Mouse (Mus musculus): ENCODE measurements around the gene Nup107. TPM values are rescaled to one million over a fixed set of nuclear protein-coding genes. Genes with fewer than 3 reads are reported as not detected.

Gene Nup107
- polyA plus RNA-seq, 1 experiment, result 12.8 TPM

DNA sequence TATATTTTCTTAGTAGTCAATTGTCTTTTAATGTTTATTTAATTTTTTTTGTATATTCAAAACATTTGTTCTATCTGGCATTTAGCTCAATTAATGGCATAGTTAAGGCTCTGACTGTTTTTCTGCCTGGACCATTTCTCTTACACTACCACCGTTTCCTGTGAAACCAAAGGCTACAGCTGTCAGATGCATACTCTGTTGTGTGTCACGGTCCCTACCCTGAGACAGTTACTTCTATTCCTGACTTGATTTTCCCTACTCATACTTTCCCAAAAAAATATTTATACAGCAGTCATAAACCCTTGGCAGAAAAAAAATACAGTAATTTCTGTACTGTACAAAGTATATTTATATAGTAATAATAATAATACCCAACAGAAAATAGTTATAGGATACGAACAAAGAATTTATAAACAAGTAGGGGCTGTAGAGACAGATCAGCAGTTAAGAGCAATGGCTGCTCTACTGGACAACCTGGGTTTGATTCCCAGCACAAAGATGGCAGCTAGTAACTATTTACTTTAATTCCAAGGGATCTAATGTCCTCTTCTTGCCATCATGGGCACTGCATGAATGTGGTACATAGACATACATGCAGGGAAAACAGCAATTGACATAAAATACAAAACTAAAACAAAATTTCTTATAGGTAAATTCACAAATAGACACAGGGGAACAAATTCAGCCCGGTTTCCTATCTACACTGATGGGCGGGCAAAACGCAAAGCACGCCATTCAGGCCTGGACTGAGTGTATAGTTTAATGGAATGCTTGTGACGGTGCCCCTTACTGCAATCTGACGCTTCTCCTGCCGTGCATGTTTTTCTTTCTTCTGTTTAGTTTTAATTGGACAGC, 25.0 kb downstream of the Nup107 start:
- no peak for TF ChIP-seq POLR2A (IDR thresholded peaks at IDR 0.05; ENCODE audit: extremely low read depth, insufficient read depth, low read length)
- no peak for TF ChIP-seq CTCF (IDR thresholded peaks at IDR 0.05; ENCODE audit: extremely low read depth, insufficient read depth, low read length)
- Histone ChIP-seq H3K4me3 (ENCODE audit: insufficient read depth, low read length) (no peak overlapping the region), H3K4me1 (ENCODE audit: control insufficient read depth, insufficient read depth, low read length) (no peaks in the 10 kb centered on the region), H3K27ac (ENCODE audit: insufficient read depth, low read length) (no peak overlapping the region)

DNA sequence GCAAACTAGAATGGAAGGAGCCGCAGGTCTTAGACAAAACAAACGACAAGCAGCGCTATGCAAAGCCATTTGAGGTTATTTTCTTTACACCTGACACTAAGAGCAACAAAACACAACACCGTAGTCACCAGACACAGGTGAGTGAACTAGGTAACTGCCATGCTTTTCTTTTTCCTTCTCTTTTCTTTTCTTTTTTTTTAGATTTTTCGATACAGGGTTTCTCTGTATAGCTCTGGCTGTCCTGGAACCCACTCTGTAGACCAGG, 25.7 kb downstream of the Nup107 start:
- Histone ChIP-seq H3K27ac (ENCODE audit: insufficient read depth, low read length) (no peak overlapping the region), H3K4me3 (ENCODE audit: insufficient read depth, low read length) (no peak overlapping the region), H3K4me1 (ENCODE audit: control insufficient read depth, insufficient read depth, low read length) (no peaks in the 10 kb centered on the region)
- TF ChIP-seq CTCF (IDR thresholded peaks at IDR 0.05; ENCODE audit: extremely low read depth, insufficient read depth, low read length) (no peak), POLR2A (IDR thresholded peaks at IDR 0.05; ENCODE audit: extremely low read depth, insufficient read depth, low read length) (no peak)

DNA sequence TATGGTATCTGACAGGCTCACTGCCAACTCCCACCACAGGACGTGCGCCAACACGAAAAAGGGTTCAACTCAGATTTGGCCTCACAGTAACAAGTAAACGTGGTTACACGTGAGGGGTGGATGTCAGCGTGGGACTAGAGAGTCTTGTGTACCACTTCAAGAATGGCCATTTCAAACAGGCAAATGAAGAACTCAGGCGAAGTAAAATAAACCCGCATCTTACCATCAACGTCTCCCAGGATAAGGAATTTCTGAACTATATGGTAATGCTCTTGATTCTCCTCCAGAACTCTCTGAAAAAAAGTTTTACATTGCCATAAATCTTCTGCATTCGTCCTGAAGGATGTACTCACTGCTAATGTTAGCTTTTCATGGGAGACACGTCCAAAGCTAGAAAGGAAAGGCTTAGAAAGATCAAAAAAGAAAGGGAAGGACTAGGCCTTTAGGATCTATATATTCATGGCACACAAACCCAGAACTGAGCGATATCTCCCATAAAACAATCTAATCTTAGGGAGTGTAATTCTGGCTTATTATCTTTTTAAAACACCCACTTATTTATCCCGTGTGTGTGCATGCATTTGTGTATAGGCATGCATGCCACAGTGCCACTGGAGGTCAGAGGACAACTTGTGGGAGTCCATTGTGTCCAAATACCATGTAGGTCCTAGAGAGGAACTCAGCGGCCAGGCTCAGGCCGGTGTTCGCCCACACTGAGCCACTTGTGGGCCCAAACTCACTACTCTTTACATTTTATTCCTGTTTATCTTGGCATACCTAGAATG, 26.2 kb downstream of the Nup107 start:
- TF ChIP-seq POLR2A (IDR thresholded peaks at IDR 0.05; ENCODE audit: extremely low read depth, insufficient read depth, low read length) (no peak), CTCF (IDR thresholded peaks at IDR 0.05; ENCODE audit: extremely low read depth, insufficient read depth, low read length) (no peak)
- no peak overlapping the region for H3K27ac ChIP-seq (ENCODE audit: insufficient read depth, low read length)
- H3K4me3 ChIP-seq (ENCODE audit: insufficient read depth, low read length), result no peak overlapping the region
- H3K4me1 ChIP-seq (ENCODE audit: control insufficient read depth, insufficient read depth, low read length), result no peaks in the 10 kb centered on the region

DNA sequence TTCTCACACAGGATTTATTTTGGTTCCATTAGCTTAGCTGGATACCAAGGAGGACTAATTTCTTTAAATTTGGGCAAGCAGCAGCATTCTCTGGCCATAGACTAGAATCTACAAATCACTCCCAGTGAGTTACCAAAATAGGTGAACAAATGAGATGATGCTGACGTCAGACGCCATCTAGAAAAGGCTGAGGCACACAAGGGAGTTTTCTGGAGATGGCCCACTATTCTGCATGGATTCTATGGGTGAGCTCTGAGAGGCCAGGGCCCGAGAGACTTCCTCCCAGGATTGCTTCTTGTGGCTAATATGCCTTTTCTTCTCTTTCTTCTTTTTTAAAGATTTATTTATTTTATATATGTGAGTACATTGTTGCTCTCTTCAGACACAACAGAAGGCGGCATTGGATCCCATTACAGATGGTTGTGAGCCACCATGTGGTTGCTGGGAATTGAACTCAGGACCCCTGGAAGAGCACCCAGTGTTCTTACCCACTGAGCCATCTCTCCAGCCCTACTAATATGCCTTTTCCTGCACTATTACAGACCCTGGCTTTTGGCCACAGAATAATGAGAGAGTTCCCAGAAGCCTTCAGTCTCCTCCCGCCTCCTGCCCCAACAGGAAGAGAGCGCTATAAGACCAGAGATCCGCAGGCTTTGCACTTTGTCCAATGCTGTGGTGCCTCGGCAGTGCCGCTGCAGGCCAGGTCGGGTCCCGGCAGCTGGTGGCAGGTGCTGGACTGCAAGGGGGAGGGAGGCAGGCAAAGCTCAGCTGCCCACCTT, 27.2 kb downstream of the Nup107 start:
- no peak for TF ChIP-seq CTCF (IDR thresholded peaks at IDR 0.05; ENCODE audit: extremely low read depth, insufficient read depth, low read length)
- no peak for TF ChIP-seq POLR2A (IDR thresholded peaks at IDR 0.05; ENCODE audit: extremely low read depth, insufficient read depth, low read length)
- Histone ChIP-seq H3K4me1 (ENCODE audit: control insufficient read depth, insufficient read depth, low read length) (no peaks in the 10 kb centered on the region), H3K4me3 (ENCODE audit: insufficient read depth, low read length) (no peak overlapping the region), H3K27ac (ENCODE audit: insufficient read depth, low read length) (no peak overlapping the region)

DNA sequence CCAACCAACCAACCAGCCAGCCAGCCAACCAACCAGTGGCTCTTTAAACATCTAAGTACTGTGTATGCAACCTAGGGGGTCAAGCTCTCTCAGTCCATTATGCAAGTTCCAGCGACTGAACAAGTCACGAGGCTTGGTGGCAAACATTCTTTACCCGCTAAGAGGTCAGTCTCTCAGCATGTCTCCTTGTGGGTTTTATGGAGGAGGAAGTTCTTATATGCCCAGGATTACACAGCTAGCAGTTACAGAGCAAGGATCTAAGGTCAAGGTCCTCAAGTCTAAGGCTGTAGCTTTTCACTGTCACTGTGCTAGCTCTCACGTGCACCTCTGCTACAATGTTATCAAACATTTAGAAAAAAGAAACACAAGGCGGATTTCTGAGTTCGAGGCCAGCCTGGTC, 27.9 kb downstream of the Nup107 start:
- Histone ChIP-seq H3K4me1 (ENCODE audit: control insufficient read depth, insufficient read depth, low read length) (no peaks in the 10 kb centered on the region), H3K27ac (ENCODE audit: insufficient read depth, low read length) (no peak overlapping the region), H3K4me3 (ENCODE audit: insufficient read depth, low read length) (no peak overlapping the region)
- TF ChIP-seq POLR2A (IDR thresholded peaks at IDR 0.05; ENCODE audit: extremely low read depth, insufficient read depth, low read length), result no peak
- no peak for TF ChIP-seq CTCF (IDR thresholded peaks at IDR 0.05; ENCODE audit: extremely low read depth, insufficient read depth, low read length)

DNA sequence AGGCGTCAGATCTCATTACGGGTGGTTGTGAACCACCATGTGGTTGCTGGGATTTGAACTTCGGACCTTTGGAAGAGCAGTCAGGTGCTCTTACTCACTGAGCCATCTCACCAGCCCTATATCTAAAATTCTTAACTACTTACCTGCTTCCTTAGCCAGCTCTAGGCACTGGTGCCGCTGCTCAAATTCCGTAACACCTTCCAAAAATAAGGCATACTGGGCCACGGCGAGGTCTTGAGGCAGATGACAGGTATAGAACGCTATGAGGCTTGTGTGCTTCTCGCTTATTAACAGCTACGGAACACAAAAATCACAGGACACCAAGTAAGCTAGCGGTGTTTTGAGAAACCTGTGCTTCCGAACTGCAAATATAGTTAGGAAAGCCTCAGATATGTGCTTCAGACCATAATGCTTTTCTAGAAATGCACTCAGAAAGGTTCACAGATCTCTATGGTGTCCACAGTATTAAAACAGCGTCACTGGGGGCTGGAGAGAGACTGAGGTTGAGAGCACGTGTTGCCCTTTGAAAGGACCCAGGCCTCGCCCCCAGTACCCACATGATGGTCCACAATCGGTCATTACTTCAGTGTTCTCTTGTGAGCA, 28.8 kb downstream of the Nup107 start:
- Histone ChIP-seq H3K4me3 (ENCODE audit: insufficient read depth, low read length) (no peak overlapping the region), H3K27ac (ENCODE audit: insufficient read depth, low read length) (no peak overlapping the region), H3K4me1 (ENCODE audit: control insufficient read depth, insufficient read depth, low read length) (no peaks in the 10 kb centered on the region)
- TF ChIP-seq CTCF (IDR thresholded peaks at IDR 0.05; ENCODE audit: extremely low read depth, insufficient read depth, low read length) (no peak), POLR2A (IDR thresholded peaks at IDR 0.05; ENCODE audit: extremely low read depth, insufficient read depth, low read length) (no peak)

DNA sequence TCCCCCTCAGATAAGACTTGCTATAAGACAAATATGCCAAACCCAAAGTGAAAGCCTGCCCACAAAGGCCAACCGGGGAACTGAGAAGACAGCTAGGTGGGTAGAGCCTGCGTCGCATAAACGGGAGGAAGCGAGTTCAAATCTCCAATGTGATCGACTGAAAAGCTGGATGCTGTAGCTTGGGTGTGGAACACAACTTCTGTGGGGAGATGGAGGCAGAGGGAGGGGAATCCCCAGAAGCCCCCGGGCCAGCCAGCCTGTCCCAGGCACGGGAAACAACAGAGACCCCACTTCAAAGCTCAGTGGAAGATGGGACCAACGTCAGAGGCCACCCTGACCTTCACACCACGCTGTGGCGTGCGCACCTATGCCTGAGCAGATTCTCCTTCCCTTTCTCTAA, 29.5 kb downstream of the Nup107 start:
- Histone ChIP-seq H3K4me3 (ENCODE audit: insufficient read depth, low read length) (no peak overlapping the region), H3K27ac (ENCODE audit: insufficient read depth, low read length) (no peak overlapping the region), H3K4me1 (ENCODE audit: control insufficient read depth, insufficient read depth, low read length) (no peaks in the 10 kb centered on the region)
- TF ChIP-seq CTCF (IDR thresholded peaks at IDR 0.05; ENCODE audit: extremely low read depth, insufficient read depth, low read length), result no peak
- TF ChIP-seq POLR2A (IDR thresholded peaks at IDR 0.05; ENCODE audit: extremely low read depth, insufficient read depth, low read length), result no peak

DNA sequence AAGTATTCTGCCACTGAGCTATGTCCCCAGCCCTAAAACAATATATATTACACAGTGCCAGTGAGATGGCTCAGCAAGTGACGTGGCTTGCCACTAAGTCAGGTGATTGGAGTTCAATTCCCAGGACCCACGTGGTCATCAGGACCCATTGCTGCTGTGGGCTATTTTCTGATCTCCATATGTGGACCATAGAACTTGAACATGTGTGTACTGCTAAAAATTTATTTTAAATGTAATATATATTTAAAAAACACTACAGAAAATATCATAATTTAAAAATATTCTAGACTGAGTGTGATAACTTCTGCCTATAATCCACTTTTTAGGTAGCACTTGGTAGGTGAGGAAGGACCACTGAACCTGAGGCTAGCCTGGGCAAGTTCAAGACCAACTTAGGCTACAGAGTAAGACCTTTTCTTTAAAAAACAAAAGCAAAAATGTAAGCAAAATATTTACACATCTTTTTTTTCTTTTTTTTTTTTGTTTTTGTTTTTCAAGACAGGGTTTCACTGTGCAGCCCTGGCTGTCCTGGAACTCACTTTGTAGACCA, 30.1 kb downstream of the Nup107 start:
- no peak overlapping the region for H3K27ac ChIP-seq (ENCODE audit: insufficient read depth, low read length)
- no peaks in the 10 kb centered on the region for H3K4me1 ChIP-seq (ENCODE audit: control insufficient read depth, insufficient read depth, low read length)
- H3K4me3 ChIP-seq (ENCODE audit: insufficient read depth, low read length), result no peak overlapping the region
- TF ChIP-seq CTCF (IDR thresholded peaks at IDR 0.05; ENCODE audit: extremely low read depth, insufficient read depth, low read length) (no peak), POLR2A (IDR thresholded peaks at IDR 0.05; ENCODE audit: extremely low read depth, insufficient read depth, low read length) (no peak)

DNA sequence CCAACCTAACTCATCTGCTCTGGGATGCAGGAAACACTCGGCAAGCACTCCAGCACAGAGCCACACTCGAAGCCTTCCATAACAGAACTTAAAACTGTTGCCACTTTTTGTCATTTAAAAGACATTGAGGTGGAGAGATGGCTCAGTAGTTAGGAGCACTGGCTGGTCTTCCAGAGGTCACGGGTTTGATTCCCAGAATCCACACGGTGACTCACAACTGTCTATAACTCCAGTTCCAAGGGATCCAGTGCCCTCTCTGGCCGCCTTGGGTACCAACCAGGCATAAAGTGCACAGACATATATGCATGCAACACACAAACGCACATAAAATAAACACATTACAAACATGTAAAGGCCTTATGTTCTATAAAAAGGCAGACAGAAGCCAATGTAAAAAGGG, 31.0 kb downstream of the Nup107 start:
- H3K4me3 ChIP-seq (ENCODE audit: insufficient read depth, low read length), result no peak overlapping the region
- no peaks in the 10 kb centered on the region for H3K4me1 ChIP-seq (ENCODE audit: control insufficient read depth, insufficient read depth, low read length)
- no peak overlapping the region for H3K27ac ChIP-seq (ENCODE audit: insufficient read depth, low read length)
- TF ChIP-seq CTCF (IDR thresholded peaks at IDR 0.05; ENCODE audit: extremely low read depth, insufficient read depth, low read length), result no peak
- TF ChIP-seq POLR2A (IDR thresholded peaks at IDR 0.05; ENCODE audit: extremely low read depth, insufficient read depth, low read length), result no peak

All from cortical plate, adult 2 months (tissue).